Mouse (Mus musculus): Measurements from ENCODE around the gene Bcat1.

GRCm38 (mm10) chr6:145009859-145010818 lies 65.8 kb downstream of the Bcat1 start:
- TF ChIP-seq CTCF (IDR thresholded peaks at IDR 0.05; ENCODE audit: low read depth, low read length) (no peak), TAL1 (conservative IDR thresholded peaks at IDR 0.05; ENCODE audit: low read depth, low read length) (no peak), POLR2AphosphoS5 (IDR thresholded peaks at IDR 0.05; ENCODE audit: insufficient replicate concordance, low read depth, low read length) (no peak), GATA1 (IDR thresholded peaks at IDR 0.05; ENCODE audit: borderline replicate concordance, low read length) (no peak)

Measured in G1E (cell line).